Mouse (Mus musculus) limb, embryonic 15.5 days (tissue): Measurements from ENCODE around the gene Htr5a. TPM values are rescaled to one million over a fixed set of nuclear protein-coding genes. Genes with fewer than 3 reads are reported as not detected.

Experiments used
- ATAC-seq: fragments of 200-750 bp; cut with Nextera tagmentation; 2 replicates; pipeline ENCODE4 v1.8.0; 2017; ENCODE audit warnings: low read depth, moderate TSS enrichment; ENCODE audit not compliant: insufficient number of reproducible peaks, low FRiP score, low TSS enrichment
- H3K27ac ChIP-seq: fragments of 300-500 bp; sonication (generic); 2 replicates; pipeline ENCODE4 v1.5.1; 2015; ENCODE audit warnings: moderate library complexity, mild to moderate bottlenecking, inconsistent platforms
- H3K27me3 ChIP-seq: fragments of 300-500 bp; sonication (generic); 2 replicates; pipeline ENCODE4 v1.6.1; 2015; ENCODE audit warnings: inconsistent platforms
- H3K36me3 ChIP-seq: fragments of 300-500 bp; sonication (generic); 2 replicates; pipeline ENCODE4 v1.6.1; 2015; ENCODE audit warnings: inconsistent platforms
- H3K4me1 ChIP-seq: fragments of 300-500 bp; sonication (generic); 2 replicates; pipeline ENCODE4 v1.6.1; 2015; ENCODE audit warnings: inconsistent platforms
- H3K4me2 ChIP-seq: fragments of 300-500 bp; sonication (generic); 2 replicates; pipeline ENCODE4 v1.6.1; 2015; ENCODE audit warnings: mild to moderate bottlenecking, inconsistent platforms
- H3K4me3 ChIP-seq: fragments of 300-500 bp; sonication (generic); 2 replicates; pipeline ENCODE4 v1.5.1; 2015; ENCODE audit warnings: mild to moderate bottlenecking, inconsistent platforms
- H3K9ac ChIP-seq: fragments of 300-500 bp; sonication (generic); 2 replicates; pipeline ENCODE4 v1.6.1; 2015; ENCODE audit warnings: inconsistent platforms
- H3K9me3 ChIP-seq: fragments of 300-500 bp; sonication (generic); 2 replicates; pipeline ENCODE4 v1.6.1; 2016; ENCODE audit warnings: inconsistent platforms
- WGBS: fragments of 180-500 bp; shearing (Covaris S2); methylation state at CpG from one replicate; pipeline ENCODE4 v1.1.7; 2015; 5-methylcytosine and 5-hydroxymethylcytosine counted together
- polyA plus RNA-seq: library from polyadenylated mRNA; unstranded; fragments of >200 nt; fragmentation: Nextera tagmentation; extraction: Ambion mirVana; gene quantifications from 2 replicates; pipeline ENCODE4 v1.2.1, GENCODE M21; 2015

Gene Htr5a
- not detected in 2 replicates for polyA plus RNA-seq

DNA sequence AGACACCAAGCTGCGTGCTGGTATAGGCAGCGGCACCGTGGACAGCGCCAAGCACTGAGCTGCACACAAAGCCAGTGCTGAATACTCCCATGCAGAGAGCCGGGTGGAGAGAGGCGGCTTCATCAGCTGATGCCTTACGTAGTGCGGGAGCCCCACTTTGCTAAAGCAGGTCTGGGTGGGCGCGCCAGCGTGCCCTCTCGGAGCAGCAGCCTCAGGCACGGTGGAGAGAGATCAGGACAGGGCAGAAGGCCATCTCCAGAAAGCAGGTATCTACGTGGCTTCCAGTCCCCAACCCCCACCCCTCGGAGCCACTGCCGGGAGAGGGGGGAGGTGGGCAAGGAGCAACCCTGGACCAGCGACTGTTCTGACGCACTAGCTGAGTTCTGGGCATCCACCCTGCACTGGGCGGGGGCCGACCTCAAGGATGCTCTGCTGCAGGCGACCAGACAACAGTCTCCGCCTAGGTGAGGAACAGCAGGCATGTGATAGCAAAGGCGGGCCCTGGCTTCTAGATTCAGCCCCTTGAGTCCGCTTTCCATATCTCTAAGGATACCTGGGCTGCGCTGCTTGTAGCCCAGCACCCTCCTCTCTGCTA is at the start of gene Htr5a:
Htr5a (plus strand) TSS at position 449 of the 595 bp plus-strand sequence.
- no peaks in the 10 kb centered on the region for H3K4me1 ChIP-seq
- peak within 1 kb of the TSS; percentile 19; the same call in 1 of the 2 replicates for H3K4me2 ChIP-seq
- no peak within 1 kb of the TSS for H3K9ac ChIP-seq
- H3K9me3 ChIP-seq: no peaks in the 10 kb centered on the region
- no peak within 1 kb of the TSS for H3K27ac ChIP-seq
- 0 out of 2 replicates have a peak, but pooled peaks have one; percentile 24 for ATAC-seq
- 5% methylated on average over 25 of the region's 25 CpGs for WGBS
- H3K4me3 ChIP-seq: no peak within 1 kb of the TSS
- peaks cover 27% of the 10 kb centered on the region for H3K27me3 ChIP-seq
- H3K36me3 ChIP-seq: no peaks in the 10 kb centered on the region

DNA sequence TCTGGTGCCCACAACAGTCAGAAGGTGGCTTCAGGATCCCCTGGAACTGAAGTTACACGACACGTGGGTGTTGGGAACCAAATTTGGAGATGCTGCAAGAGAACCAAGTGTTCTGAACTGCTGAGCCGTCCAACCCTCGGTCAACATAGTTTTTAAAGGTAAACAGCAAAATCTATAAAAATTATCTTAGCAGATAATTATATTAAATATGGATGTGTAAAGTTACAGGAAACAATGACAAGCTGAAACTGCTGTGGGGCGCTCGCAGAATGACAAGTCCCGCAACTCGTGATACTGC is 49.8 kb upstream of the Htr5a start:
- Histone ChIP-seq H3K4me3 (peak overlapping the region; percentile 89), H3K9me3 (no peaks in the 10 kb centered on the region), H3K36me3 (peaks cover 16% of the 10 kb centered on the region), H3K9ac (peak overlapping the region; percentile 75), H3K27me3 (no peaks in the 10 kb centered on the region), H3K4me2 (peak overlapping the region; percentile 65), H3K4me1 (peaks cover 21% of the 10 kb centered on the region), H3K27ac (peak overlapping the region; percentile 93)
- no peak for ATAC-seq
- WGBS: 17% methylated on average over 8 of the region's 8 CpGs

DNA sequence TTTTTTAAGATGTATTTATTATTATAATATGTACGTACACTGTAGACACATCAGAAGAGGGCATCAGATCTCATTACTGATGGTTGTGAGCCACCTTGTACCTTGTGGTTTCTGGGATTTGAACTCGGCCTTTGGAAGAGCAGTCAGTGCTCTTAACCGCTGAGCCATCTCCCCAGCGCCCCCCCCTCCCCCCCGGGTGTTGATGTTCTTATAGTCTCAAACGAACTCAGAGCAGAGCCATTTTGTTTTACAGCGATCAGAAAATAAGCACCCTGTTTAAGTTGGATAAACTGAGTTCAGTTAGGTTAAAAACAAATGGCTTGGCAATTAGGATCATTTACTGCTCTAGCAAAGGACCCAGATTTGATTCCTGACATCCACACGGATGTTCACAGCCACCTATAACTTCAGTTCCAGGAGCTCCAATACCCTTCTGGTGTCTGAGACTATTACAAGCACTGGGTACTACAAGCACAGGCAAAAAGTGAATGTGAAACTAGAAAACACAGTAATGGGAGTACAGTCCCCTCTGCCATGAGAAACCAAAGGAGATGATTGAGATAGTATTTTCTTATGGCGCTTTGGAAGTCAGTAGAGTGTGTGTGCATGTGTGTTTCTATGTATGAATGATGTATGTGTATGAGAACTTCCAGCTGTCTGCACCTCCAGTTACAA is 49.3 kb upstream of the Htr5a start:
- Histone ChIP-seq H3K9ac (no peak overlapping the region; the same call in 1 of the 2 replicates), H3K27me3 (no peaks in the 10 kb centered on the region), H3K4me1 (peaks cover 21% of the 10 kb centered on the region), H3K4me2 (peak overlapping the region; percentile 65), H3K4me3 (peak overlapping the region; percentile 89), H3K36me3 (peaks cover 11% of the 10 kb centered on the region), H3K27ac (no peak overlapping the region), H3K9me3 (no peaks in the 10 kb centered on the region)
- WGBS: 53% methylated on average over 9 of the region's 9 CpGs
- no peak for ATAC-seq

DNA sequence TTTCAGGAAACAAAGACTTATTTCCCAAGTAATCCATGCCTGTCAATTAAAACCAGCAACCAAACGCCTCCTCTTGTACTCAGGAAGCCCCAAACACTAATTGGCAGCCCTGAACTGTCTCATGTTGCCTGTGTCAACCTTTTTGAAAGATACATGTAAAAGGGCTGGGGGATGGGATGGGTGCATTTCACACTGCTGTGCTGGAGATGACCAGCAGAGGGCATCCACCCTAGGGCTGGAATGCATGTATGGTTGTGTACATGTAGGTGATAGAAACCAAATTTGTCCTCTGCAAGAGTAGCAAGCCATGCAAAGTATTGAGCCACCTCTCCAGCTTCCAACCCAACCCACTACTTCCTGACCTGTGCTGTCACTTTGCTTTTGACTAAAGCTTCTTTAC is 48.0 kb upstream of the Htr5a start:
- Histone ChIP-seq H3K4me3 (no peak overlapping the region), H3K9me3 (no peaks in the 10 kb centered on the region), H3K27me3 (no peaks in the 10 kb centered on the region), H3K27ac (no peak overlapping the region), H3K9ac (no peak overlapping the region), H3K36me3 (no peaks in the 10 kb centered on the region), H3K4me2 (no peak overlapping the region), H3K4me1 (peaks cover 21% of the 10 kb centered on the region)
- ATAC-seq: no peak
- WGBS: 3% methylated on average over 1 of the region's 1 CpGs

DNA sequence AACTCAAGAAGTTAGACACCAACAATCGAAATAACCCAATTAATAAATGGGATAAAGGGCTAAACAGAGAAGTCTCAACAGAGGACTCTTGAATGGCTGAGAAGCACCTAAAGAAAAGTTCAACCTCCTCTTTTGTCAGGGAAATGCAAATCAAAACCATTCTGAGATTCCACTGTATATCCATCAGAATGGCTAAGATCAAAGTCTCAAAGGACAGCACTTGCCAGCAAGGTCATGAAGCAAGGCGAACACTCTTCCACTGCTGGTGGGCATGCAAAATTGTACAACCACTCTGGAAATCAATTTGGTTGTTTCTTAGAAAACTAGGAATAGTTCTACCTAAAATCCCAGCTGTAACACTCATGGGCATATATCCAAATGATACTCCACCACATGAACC is 27.7 kb upstream of the Htr5a start:
- no peaks in the 10 kb centered on the region for H3K27me3 ChIP-seq
- H3K4me3 ChIP-seq: no peak overlapping the region
- ATAC-seq: no peak
- H3K9ac ChIP-seq: no peak overlapping the region
- no peaks in the 10 kb centered on the region for H3K4me1 ChIP-seq
- no peaks in the 10 kb centered on the region for H3K9me3 ChIP-seq
- no peak overlapping the region for H3K4me2 ChIP-seq
- 87% methylated on average over 2 of the region's 2 CpGs for WGBS
- H3K36me3 ChIP-seq: no peaks in the 10 kb centered on the region
- no peak overlapping the region for H3K27ac ChIP-seq

DNA sequence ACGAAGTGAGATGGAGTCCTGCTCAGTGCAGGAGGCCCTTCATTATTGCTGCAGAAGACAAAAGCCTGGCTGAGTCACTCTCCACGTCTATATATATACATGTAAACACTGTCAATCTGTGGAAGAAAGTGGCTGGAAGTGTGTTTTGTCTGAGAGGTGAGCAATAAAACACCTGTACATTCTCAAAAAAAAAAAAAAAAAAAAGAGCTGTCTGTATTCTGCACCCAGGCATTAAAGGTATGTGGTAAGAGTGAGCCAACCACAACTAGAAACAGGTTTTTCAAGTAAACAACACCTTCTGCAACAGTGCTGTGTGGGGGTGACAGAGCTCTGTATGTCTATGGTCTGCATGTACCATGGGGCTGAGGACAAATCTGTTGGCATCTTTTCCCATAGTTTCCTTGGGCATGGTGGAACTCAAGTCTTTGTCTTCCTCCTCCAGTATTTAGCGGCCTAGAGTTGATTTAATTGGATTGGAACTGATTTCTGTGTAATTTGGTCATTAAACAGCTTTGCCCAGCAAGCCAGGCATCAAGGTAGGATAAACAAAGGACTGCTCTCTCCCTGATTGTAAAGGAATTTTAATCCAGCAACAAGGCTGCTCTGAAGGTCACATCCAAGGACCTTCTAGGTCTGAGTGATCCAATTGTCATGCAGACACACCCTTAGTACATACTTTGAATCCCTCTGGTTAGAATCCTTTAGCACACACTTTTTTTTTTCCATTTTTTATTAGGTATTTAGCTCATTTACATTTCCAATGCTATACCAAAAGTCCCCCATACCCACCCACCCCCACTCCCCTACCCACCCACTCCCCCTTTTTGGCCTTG is 22.9 kb upstream of the Htr5a start:
- no peak overlapping the region for H3K27ac ChIP-seq
- 56% methylated on average over 3 of the region's 3 CpGs for WGBS
- no peaks in the 10 kb centered on the region for H3K27me3 ChIP-seq
- no peaks in the 10 kb centered on the region for H3K4me1 ChIP-seq
- H3K9ac ChIP-seq: no peak overlapping the region
- no peak overlapping the region for H3K4me2 ChIP-seq
- no peaks in the 10 kb centered on the region for H3K9me3 ChIP-seq
- no peak for ATAC-seq
- H3K36me3 ChIP-seq: no peaks in the 10 kb centered on the region
- no peak overlapping the region for H3K4me3 ChIP-seq

DNA sequence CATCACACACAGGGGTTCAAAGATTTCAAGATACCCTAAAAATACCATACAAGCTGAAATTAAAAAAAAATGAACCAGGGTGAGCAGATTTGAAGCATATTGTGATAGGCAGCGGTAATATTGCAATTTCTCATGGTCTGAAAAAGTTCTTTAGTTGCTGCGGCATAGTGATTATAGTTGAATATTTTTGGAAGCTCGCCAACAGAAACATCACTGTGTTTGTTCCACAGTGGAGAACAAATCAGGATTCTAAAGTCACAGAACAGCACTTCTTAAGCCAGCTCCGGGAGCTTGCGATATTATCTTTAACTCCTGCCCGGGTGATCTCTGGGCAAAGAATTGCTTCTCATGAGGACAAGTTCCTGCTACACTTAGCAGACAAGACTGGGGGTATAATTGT is 20.8 kb upstream of the Htr5a start:
- Histone ChIP-seq H3K27ac (no peak overlapping the region), H3K36me3 (no peaks in the 10 kb centered on the region), H3K9me3 (no peaks in the 10 kb centered on the region), H3K4me2 (no peak overlapping the region), H3K4me1 (no peaks in the 10 kb centered on the region), H3K9ac (no peak overlapping the region), H3K4me3 (no peak overlapping the region), H3K27me3 (no peaks in the 10 kb centered on the region)
- no peak for ATAC-seq
- WGBS: 69% methylated on average over 6 of the region's 6 CpGs

DNA sequence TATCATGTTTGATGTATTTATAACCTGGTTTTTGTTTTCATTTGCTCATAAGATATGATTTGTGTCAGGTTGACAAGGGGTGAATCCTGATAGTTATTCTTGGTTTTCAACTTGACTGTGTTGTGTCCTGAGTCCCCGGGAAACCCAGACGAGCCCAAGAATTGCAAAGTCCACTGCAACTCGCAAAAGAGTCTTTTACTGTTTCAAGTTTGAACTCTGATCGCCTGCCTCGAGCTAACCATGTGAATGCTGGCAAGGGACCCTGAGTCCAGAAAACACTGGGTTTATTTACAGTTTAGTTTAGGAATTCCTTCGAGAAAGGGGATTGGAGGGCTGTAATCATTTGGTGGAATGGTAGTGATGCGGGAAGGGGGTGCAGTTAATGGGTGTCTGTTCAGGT is 14.0 kb upstream of the Htr5a start:
- no peaks in the 10 kb centered on the region for H3K36me3 ChIP-seq
- WGBS: 38% methylated on average over 7 of the region's 7 CpGs
- no peak overlapping the region for H3K27ac ChIP-seq
- no peak overlapping the region for H3K4me2 ChIP-seq
- no peaks in the 10 kb centered on the region for H3K9me3 ChIP-seq
- H3K4me1 ChIP-seq: no peaks in the 10 kb centered on the region
- H3K27me3 ChIP-seq: no peaks in the 10 kb centered on the region
- no peak overlapping the region for H3K4me3 ChIP-seq
- no peak for ATAC-seq
- no peak overlapping the region for H3K9ac ChIP-seq

DNA sequence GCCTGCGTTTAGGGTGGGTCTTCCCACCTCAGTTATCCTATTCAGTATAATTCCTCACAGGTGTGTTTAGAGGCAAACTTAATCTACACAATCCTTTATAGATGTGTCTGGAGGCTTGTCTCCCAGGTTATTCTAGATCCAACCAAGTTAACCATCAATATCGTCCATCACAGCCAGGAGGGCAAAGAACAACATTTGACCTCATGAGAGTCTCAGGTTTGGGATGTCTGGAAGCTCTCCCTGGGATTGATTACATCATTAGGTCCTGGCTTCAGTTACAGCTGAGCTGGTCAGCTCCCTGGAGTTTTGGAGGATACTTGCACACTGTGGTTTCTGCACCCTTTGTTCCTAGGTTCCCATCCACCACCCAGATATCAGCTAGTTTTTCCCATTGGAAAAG is 6.9 kb upstream of the Htr5a start:
- ATAC-seq: no peak
- 76% methylated on average over 2 of the region's 2 CpGs for WGBS
- no peaks in the 10 kb centered on the region for H3K4me1 ChIP-seq
- H3K9ac ChIP-seq: no peak overlapping the region
- no peaks in the 10 kb centered on the region; the same call in 1 of the 2 replicates for H3K9me3 ChIP-seq
- no peak overlapping the region for H3K4me3 ChIP-seq
- H3K27ac ChIP-seq: no peak overlapping the region
- H3K27me3 ChIP-seq: no peaks in the 10 kb centered on the region
- H3K36me3 ChIP-seq: no peaks in the 10 kb centered on the region
- H3K4me2 ChIP-seq: no peak overlapping the region

DNA sequence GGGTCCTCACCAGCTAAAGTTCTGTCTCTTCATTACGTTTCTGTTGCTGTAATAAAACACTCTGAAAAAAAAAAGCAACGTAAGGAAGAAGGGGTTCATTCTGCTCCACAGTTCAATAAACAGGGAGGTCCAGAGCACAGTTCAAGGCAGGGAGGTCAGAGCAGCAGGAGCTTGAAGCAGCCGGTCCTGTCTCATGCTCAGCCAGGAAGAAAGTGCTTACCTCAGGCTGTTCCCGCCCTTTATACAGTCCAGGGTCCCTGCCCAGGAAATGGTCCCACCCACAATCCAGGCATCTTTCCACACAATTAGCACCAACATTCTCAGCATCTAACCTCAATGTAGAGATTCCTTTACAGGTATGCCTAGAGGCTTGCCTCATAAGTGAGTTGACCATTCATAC is 3.9 kb upstream of the Htr5a start:
- 35% methylated on average over 4 of the region's 4 CpGs for WGBS
- no peaks in the 10 kb centered on the region; the same call in 1 of the 2 replicates for H3K9me3 ChIP-seq
- H3K4me2 ChIP-seq: no peak overlapping the region
- H3K4me3 ChIP-seq: no peak overlapping the region
- no peak for ATAC-seq
- H3K4me1 ChIP-seq: no peaks in the 10 kb centered on the region
- H3K9ac ChIP-seq: no peak overlapping the region
- no peaks in the 10 kb centered on the region for H3K36me3 ChIP-seq
- no peak overlapping the region for H3K27ac ChIP-seq
- H3K27me3 ChIP-seq: peaks cover 23% of the 10 kb centered on the region

DNA sequence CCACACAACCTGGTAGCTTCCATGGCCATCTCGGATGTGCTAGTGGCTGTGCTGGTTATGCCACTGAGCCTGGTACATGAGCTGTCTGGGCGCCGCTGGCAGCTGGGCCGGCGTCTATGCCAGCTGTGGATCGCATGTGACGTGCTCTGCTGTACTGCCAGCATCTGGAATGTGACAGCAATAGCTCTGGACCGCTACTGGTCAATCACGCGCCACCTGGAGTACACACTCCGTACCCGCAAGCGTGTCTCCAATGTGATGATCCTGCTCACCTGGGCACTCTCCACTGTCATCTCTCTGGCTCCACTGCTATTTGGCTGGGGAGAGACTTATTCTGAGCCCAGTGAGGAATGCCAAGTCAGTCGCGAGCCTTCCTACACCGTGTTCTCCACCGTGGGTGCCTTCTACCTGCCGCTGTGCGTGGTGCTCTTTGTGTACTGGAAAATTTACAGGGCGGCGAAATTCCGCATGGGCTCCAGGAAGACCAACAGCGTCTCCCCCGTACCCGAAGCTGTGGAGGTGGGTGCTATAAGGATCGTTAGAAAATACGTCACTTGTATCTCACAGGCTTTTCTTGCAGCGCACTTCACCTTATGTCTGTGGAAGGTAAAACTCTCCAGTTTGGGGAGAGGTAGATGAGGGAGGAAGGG is 847 bp downstream of the Htr5a start:
- 65% methylated on average over 28 of the region's 28 CpGs for WGBS
- ATAC-seq: no peak

DNA sequence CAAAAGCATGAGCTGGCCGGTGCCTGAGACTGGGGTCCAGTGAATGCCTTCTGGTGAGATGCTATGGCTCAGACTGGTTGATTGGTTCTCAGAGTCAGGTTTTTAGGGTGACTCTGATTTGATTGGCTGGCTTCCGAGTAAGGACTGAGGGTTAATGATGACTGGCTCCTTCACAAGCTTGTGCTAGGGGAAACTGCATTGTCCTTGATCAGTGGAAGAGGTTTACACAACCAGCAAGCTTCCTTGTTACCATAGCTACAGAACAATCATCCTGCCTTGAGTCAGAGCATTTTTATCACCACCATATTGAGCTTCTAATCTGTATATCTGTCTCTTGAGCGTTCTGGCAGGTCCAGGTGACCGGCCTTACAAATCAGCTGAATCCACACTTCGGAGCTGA is 5.0 kb downstream of the Htr5a start:
- no peak overlapping the region for H3K4me2 ChIP-seq
- peaks cover 14% of the 10 kb centered on the region for H3K27me3 ChIP-seq
- WGBS: 71% methylated on average over 5 of the region's 5 CpGs
- ATAC-seq: no peak
- no peaks in the 10 kb centered on the region for H3K4me1 ChIP-seq
- no peak overlapping the region for H3K4me3 ChIP-seq
- H3K9ac ChIP-seq: no peak overlapping the region
- H3K36me3 ChIP-seq: no peaks in the 10 kb centered on the region
- no peaks in the 10 kb centered on the region for H3K9me3 ChIP-seq
- H3K27ac ChIP-seq: no peak overlapping the region

More for the DNA sequence above, 847 bp downstream of the Htr5a start:
- no peak overlapping the region for H3K4me3 ChIP-seq
- no peaks in the 10 kb centered on the region for H3K4me1 ChIP-seq
- peaks cover 27% of the 10 kb centered on the region for H3K27me3 ChIP-seq
- no peak overlapping the region for H3K27ac ChIP-seq
- no peak overlapping the region for H3K9ac ChIP-seq
- H3K4me2 ChIP-seq: no peak overlapping the region
- H3K9me3 ChIP-seq: no peaks in the 10 kb centered on the region
- H3K36me3 ChIP-seq: no peaks in the 10 kb centered on the region
